Comparison of ENCODE assay signal across 9 mouse cellular contexts in the genomic region with DNA sequence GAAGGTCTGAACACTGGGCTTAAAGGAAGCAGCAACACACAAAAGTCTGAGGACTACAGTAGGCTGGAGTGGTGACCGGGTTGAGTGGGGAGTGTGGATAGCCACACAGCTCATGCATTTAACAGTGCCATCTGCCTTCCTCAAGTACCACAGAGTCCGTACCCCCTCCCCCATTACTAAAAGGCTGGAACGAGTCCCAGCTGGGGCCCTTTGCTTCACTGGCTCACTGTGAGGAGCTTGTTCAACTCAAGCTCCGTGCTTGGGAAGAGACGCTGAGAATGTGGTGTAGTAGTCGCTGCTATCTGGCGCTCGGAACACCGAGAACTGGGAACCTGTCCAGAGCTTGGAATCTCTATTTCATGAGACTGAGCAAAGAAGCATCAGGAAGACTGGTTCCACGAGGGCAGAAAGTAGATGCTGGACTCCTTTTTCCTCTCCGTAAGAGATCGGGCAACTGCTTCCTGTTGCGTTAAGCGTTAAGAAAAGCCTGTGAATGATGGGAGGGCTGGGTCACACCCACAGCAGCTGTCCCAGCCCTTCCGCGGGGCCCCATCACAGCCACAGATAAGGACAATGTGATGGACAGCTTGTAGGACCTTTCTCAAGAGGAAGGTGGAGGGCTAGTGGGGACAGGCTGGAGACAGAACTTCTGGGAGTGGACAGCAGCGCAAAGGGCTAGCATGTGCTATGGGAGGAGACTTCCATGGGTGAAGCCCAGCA. TPM values are rescaled to one million over a fixed set of nuclear protein-coding genes. Genes with fewer than 3 reads are reported as not detected.
DNase-seq lines count a peak whose midpoint lies in the region; ATAC-seq and TF ChIP-seq lines count a peak whose summit lies in the region.
"Had no signal": no experiment of that assay in that cellular context is flagged by ENCODE, and none has a peak within 500 bp of the region (broad histone marks: within the 10 kb centered on the region; RNA-seq: fewer than 3 reads in every experiment).

No protein-coding gene starts in this region.

- no peak overlapping the region for H3K4me3 ChIP-seq in intestine, embryonic 15.5 days (replicated peaks)
- no peak overlapping the region for H3K4me3 ChIP-seq in intestine, postnatal 0 days (ENCODE audit: low read depth, low read length)
- no peak overlapping the region for H3K4me3 ChIP-seq in hindbrain, embryonic 16.5 days (ENCODE audit: low read length)

- H3K27me3 ChIP-seq in intestine, embryonic 15.5 days (replicated peaks) = no peaks in the 10 kb centered on the region
- no peaks in the 10 kb centered on the region for H3K27me3 ChIP-seq in intestine, postnatal 0 days (replicated peaks; ENCODE audit: control insufficient read depth, insufficient read depth, low read length)
- H3K27me3 ChIP-seq in hindbrain, embryonic 16.5 days (replicated peaks; ENCODE audit: control insufficient read depth, insufficient read depth, low read length) = no peaks in the 10 kb centered on the region

- peak; percentile 40; the same call in 1 of the 2 replicates for ATAC-seq in intestine, embryonic 15.5 days
- no peak for ATAC-seq in intestine, postnatal 0 days
- peak; percentile 72 for ATAC-seq in frontal cortex, adult (ENCODE audit: low TSS enrichment)
- ATAC-seq in hindbrain, embryonic 16.5 days = peak; percentile 86
- ATAC-seq in megakaryocyte-erythroid progenitor cell, adult 5-6 weeks (replicated peaks; ENCODE audit: low FRiP score, low TSS enrichment, poor library complexity, severe bottlenecking) = no peak

- peaks cover 12% of the 10 kb centered on the region for H3K4me1 ChIP-seq in intestine, embryonic 15.5 days (replicated peaks)
- no peaks in the 10 kb centered on the region for H3K4me1 ChIP-seq in intestine, postnatal 0 days (replicated peaks; ENCODE audit: control insufficient read depth, insufficient read depth, low read length)
- H3K4me1 ChIP-seq in hindbrain, embryonic 16.5 days (ENCODE audit: control insufficient read depth, insufficient read depth, low read depth, low read length) = no peaks in the 10 kb centered on the region

- no peak overlapping the region for H3K4me2 ChIP-seq in intestine, embryonic 15.5 days (replicated peaks)
- no peak overlapping the region for H3K4me2 ChIP-seq in intestine, postnatal 0 days (replicated peaks; ENCODE audit: low read depth)
- no peak overlapping the region for H3K4me2 ChIP-seq in hindbrain, embryonic 16.5 days (ENCODE audit: low read length)

- 54% methylated on average over 17 of the region's 17 CpGs for WGBS in intestine, embryonic 15.5 days
- 57% methylated on average over 17 of the region's 17 CpGs for WGBS in intestine, postnatal 0 days
- 48% methylated on average over 17 of the region's 17 CpGs for whole genome bisulfite sequencing in hindbrain, embryonic 16.5 days

- no peak for TF ChIP-seq CTCF in intestine, postnatal 0 days (IDR thresholded peaks at IDR 0.05; ENCODE audit: low read depth)

- DNase-seq in retina, embryonic 14.5 days (ENCODE audit: low spot score) = peak; percentile 19
- no peak for DNase-seq in thymus, postnatal 14 days
- no peak for DNase-seq in ovary, postnatal 14 days (ENCODE audit: low spot score)

- H3K9ac ChIP-seq in intestine, embryonic 15.5 days = no peak overlapping the region
- H3K9ac ChIP-seq in intestine, postnatal 0 days (ENCODE audit: low read depth, low read length) = no peak overlapping the region
- no peak overlapping the region for H3K9ac ChIP-seq in hindbrain, embryonic 16.5 days (ENCODE audit: low read depth, low read length)

- no peak overlapping the region for H3K27ac ChIP-seq in intestine, embryonic 15.5 days
- H3K27ac ChIP-seq in intestine, postnatal 0 days (ENCODE audit: low read depth, low read length) = no peak overlapping the region
- no peak overlapping the region for H3K27ac ChIP-seq in hindbrain, embryonic 16.5 days (ENCODE audit: low read depth, low read length)

- no peaks in the 10 kb centered on the region for H3K9me3 ChIP-seq in intestine, embryonic 15.5 days
- no peaks in the 10 kb centered on the region for H3K9me3 ChIP-seq in intestine, postnatal 0 days (ENCODE audit: control insufficient read depth)
- H3K9me3 ChIP-seq in hindbrain, embryonic 16.5 days (ENCODE audit: control insufficient read depth, low read length) = no peaks in the 10 kb centered on the region

- no peaks in the 10 kb centered on the region for H3K36me3 ChIP-seq in intestine, embryonic 15.5 days
- no peaks in the 10 kb centered on the region for H3K36me3 ChIP-seq in intestine, postnatal 0 days (ENCODE audit: control insufficient read depth, insufficient read depth)
- no peaks in the 10 kb centered on the region for H3K36me3 ChIP-seq in hindbrain, embryonic 16.5 days (ENCODE audit: control insufficient read depth, insufficient read depth, low read length)

RNA-seq across cellular contexts. Expression of gene Ccdc121, which starts 44.5 kb away (rescaled TPM):
- not detected in 2 replicates for polyA plus RNA-seq in intestine, embryonic 15.5 days (2015; fragmentation: Nextera tagmentation; extraction: Ambion mirVana)
- polyA plus RNA-seq in intestine, postnatal 0 days (2015; fragmentation: Nextera tagmentation; extraction: Ambion mirVana) = not detected in 2 replicates
- polyA plus RNA-seq in hindbrain, embryonic 16.5 days (2015; fragmentation: Nextera tagmentation; extraction: Ambion mirVana) = 0.11 and 0.19 TPM in 2 replicates
- total RNA-seq in megakaryocyte-erythroid progenitor cell, adult 5-6 weeks (2014; fragmentation: Nextera tagmentation) = not detected in 2 replicates
- total RNA-seq in megakaryocyte-erythroid progenitor cell, adult 5-6 weeks (2017) = not detected in 2 replicates
- polyA plus RNA-seq: intestine, embryonic 14.5 days had no signal

Comparison
In these comparisons a context has a peak if more than half of its experiments do, and no peak if none do; other contexts are left out.
1. ATAC-seq: peak in intestine, embryonic 15.5 days (single experiment), frontal cortex, adult (single experiment) and hindbrain, embryonic 16.5 days (single experiment); none in intestine, postnatal 0 days (single experiment) and megakaryocyte-erythroid progenitor cell, adult 5-6 weeks (single experiment).